Mouse (Mus musculus) brain, embryonic 14.5 days (tissue): ENCODE measurements around the gene Eml6.

ENCODE experiments used
- CTCF ChIP-seq: fragments of 200-500 bp; IDR thresholded peaks from 2 replicates; pipeline ENCODE4 v1.5.1; 2012; ENCODE audit warnings: inconsistent platforms, mild to moderate bottlenecking, moderate library complexity, borderline replicate concordance; ENCODE audit not compliant: insufficient read depth, insufficient read length; ENCODE audit errors: extremely low read depth
- POLR2A ChIP-seq: fragments of 200-500 bp; IDR thresholded peaks from 2 replicates; pipeline ENCODE4 v1.6.1; 2012; ENCODE audit warnings: mild to moderate bottlenecking, inconsistent platforms, borderline replicate concordance; ENCODE audit not compliant: poor library complexity, insufficient read depth, insufficient read length, severe bottlenecking; ENCODE audit errors: extremely low read depth

DNA sequence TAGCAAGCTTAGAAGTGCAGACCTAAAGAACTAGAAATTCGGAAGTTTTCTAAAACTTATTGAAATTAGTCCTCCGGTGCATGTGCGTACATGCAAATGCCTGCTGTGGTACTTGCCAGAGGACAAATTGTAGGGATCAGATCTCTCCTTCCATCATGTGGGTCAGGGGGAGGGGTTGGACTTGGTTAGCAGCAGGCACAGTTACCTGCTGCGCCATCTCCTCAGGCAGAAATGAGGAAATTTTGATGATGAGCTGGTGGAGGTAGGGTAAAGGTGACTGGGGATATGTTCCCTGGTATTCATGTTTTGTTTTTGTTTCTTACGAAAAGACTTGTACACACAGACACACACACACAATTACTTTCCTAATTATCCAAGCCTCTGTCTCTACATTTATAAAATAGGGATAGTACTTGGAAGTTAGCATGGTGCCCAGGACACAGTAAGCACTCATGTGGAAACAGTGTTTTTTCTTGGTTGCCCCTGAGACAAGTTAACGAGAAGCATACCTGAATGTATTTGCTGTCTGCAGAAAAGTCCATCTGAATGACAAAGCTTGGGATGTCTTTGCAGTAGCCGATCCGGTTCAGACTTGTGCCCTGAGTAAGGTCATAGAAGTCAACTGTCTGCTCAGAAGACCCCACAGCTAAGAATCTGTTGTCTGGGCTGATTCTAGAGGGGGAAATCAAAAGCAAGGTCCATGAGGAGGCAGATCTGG, 276.9 kb downstream of the Eml6 start:
- TF ChIP-seq CTCF, result no peak
- TF ChIP-seq POLR2A, result no peak
